Mouse (Mus musculus) hindbrain, embryonic 11.5 days (tissue): Measurements from ENCODE around the gene Morn1. TPM values are rescaled to one million over a fixed set of nuclear protein-coding genes. Genes with fewer than 3 reads are reported as not detected.

ENCODE experiments used
- ATAC-seq: fragments of 200-750 bp; cut with Nextera tagmentation; 2 replicates; pipeline ENCODE4 v1.8.0; 2017; ENCODE audit warnings: mild to moderate bottlenecking, moderate TSS enrichment, moderate library complexity; ENCODE audit not compliant: low FRiP score
- DNase-seq: peaks from one replicate; pipeline ENCODE4 v3.0.0-alpha.2; 2015; ENCODE audit warnings: low spot score
- H3K27ac ChIP-seq: fragments of 300-500 bp; sonication (generic); 2 replicates; pipeline ENCODE4 v1.5.1; 2014; ENCODE audit warnings: mild to moderate bottlenecking, low read depth, low read length
- H3K27me3 ChIP-seq: fragments of 300-500 bp; sonication (generic); 2 replicates; pipeline ENCODE4 v1.6.1; 2014; ENCODE audit warnings: mild to moderate bottlenecking, low read length, moderate library complexity, mixed read lengths; ENCODE audit not compliant: control insufficient read depth, insufficient read depth
- H3K36me3 ChIP-seq: fragments of 300-500 bp; sonication (generic); 2 replicates; pipeline ENCODE4 v1.6.1; 2014; ENCODE audit warnings: mild to moderate bottlenecking, low read length, moderate library complexity, mixed read lengths; ENCODE audit not compliant: control insufficient read depth, insufficient read depth
- H3K4me1 ChIP-seq: fragments of 300-500 bp; sonication (generic); replicated peaks from 2 replicates; pipeline ENCODE4 v1.6.1; 2014; ENCODE audit warnings: low read length, mixed read lengths; ENCODE audit not compliant: control insufficient read depth, insufficient read depth
- H3K4me2 ChIP-seq: fragments of 300-500 bp; sonication (generic); replicated peaks from 2 replicates; pipeline ENCODE4 v1.6.1; 2014; ENCODE audit warnings: mild to moderate bottlenecking, low read depth, low read length
- H3K4me3 ChIP-seq: fragments of 300-500 bp; sonication (generic); 2 replicates; pipeline ENCODE4 v1.5.1; 2014; ENCODE audit warnings: low read depth, low read length
- H3K9ac ChIP-seq: fragments of 300-500 bp; sonication (generic); 2 replicates; pipeline ENCODE4 v1.6.1; 2014; ENCODE audit warnings: low read depth, low read length
- H3K9me3 ChIP-seq: fragments of 300-500 bp; sonication (generic); 2 replicates; pipeline ENCODE4 v1.6.1; 2016; ENCODE audit warnings: low read length; ENCODE audit not compliant: control insufficient read depth
- WGBS: fragments of 180-500 bp; shearing (Covaris S2); extraction: QIAGEN DNeasy Blood & Tissue Kit; methylation state at CpG from one replicate; pipeline ENCODE4 v1.1.7; 2014; 5-methylcytosine and 5-hydroxymethylcytosine counted together
- polyA plus RNA-seq: library from polyadenylated mRNA; unstranded; fragments of >200 nt; fragmentation: Nextera tagmentation; extraction: Ambion mirVana; gene quantifications from 2 replicates; pipeline ENCODE4 v1.2.1, GENCODE M21; 2014

The Morn1 gene
- polyA plus RNA-seq, 1 experiment from 2014 or later, result 3.3 TPM

DNA sequence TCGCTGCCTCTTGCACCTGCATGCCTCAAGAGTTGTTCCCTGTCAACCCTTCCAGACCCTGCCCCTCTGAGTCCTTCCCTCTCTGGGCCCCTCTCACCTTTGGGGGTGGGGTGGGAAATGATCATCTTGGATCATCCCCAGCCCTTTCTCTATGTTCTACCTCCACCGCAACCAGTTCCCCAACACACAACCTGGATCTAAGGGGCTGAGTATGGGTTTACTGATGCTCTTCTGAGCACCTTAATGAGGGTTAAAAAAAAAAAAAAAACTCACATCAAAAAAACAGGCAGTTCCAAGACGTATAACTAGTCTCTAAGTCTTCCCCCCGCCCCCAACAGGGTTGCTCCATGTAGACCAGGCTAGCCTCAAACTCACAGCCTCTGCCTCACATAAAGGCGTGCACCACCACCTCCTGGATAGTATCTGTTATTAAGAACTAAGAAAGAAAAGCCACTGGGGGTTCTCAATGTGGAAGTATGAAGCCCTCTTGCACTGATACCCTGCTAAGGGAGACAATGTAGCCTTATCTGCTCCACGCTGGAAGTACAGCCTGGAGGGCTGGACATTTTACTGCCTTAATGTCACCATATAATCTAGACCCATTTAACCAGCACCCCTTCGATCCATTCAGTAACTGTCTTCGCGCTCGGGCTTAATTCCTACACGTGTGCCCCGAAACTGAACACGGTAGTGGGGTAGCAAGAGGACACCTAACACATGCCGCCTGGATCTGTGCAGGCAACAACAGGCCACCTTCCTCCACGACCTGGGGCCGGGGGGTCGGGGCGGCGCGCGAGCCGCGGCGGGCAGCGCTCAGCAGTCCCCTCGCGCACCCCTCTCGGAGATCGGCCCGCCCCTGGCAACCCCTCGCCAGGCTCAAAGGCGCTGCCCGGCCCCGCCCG, 920 bp upstream of the Morn1 start:
- peak overlapping the region; percentile 92 for H3K27ac ChIP-seq
- no peak for DNase-seq
- H3K4me3 ChIP-seq, result peak overlapping the region; percentile 98
- 9% methylated on average over 25 of the region's 35 CpGs for WGBS
- peak overlapping the region; percentile 85 for H3K4me2 ChIP-seq
- H3K9ac ChIP-seq, result peak overlapping the region; percentile 90
- peaks cover 5% of the 10 kb centered on the region; the same call in 1 of the 2 replicates for H3K36me3 ChIP-seq
- H3K9me3 ChIP-seq, result no peaks in the 10 kb centered on the region
- ATAC-seq, result no peak; the same call in none of the 2 replicates
- no peaks in the 10 kb centered on the region for H3K27me3 ChIP-seq
- H3K4me1 ChIP-seq, result peaks cover 5% of the 10 kb centered on the region

DNA sequence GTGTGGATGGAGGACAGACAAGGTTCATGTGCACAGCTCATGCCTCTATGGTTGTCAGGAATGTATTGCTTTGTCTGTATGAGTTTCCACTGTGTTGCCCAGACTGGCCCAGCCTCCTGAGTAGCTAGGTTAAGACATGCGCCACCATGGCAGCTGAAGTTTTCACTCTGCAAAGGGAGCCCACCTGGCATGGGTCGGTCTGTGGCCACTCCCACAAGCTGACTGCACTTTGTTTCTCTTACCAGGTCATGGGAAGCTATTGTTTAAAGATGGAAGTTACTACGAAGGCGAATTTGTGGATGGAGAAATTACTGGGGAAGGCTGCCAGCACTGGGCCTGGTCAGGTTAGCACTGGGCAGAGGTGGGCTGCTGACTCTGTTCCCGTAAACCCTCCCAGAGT, 2.9 kb downstream of the Morn1 start:
- H3K27ac ChIP-seq, result no peak overlapping the region
- H3K27me3 ChIP-seq, result no peaks in the 10 kb centered on the region
- no peak overlapping the region for H3K4me2 ChIP-seq
- H3K4me3 ChIP-seq, result no peak overlapping the region
- no peak for DNase-seq
- ATAC-seq, result no peak
- no peaks in the 10 kb centered on the region for H3K9me3 ChIP-seq
- 95% methylated on average over 5 of the region's 5 CpGs for WGBS
- H3K36me3 ChIP-seq, result no peaks in the 10 kb centered on the region
- peaks cover 5% of the 10 kb centered on the region for H3K4me1 ChIP-seq
- H3K9ac ChIP-seq, result no peak overlapping the region

DNA sequence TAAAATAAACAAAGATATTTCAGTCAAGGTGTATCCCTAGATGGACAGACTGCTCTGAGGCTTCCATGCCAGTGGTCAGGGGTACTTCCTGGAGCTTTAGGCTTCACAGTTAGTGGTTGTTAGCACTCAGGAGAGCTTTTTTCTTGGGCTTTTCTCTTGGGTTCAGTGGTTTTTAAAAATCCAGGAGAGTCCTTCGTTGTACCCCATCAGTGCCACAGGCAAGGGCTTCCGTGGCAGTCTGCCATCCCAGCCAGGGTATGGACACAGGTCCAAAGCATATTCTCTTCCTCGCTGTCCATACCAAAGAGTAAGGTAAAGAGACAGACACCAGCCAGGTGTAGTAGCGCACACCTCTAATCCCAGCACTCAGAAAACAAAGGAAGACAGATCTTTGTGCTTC, 3.8 kb downstream of the Morn1 start:
- Histone ChIP-seq H3K36me3 (no peaks in the 10 kb centered on the region), H3K9ac (no peak overlapping the region), H3K4me2 (no peak overlapping the region), H3K27me3 (no peaks in the 10 kb centered on the region), H3K4me1 (peaks cover 1% of the 10 kb centered on the region; the same call in 1 of the 2 replicates), H3K27ac (no peak overlapping the region), H3K9me3 (no peaks in the 10 kb centered on the region), H3K4me3 (no peak overlapping the region)
- DNase-seq, result no peak
- no peak for ATAC-seq
- WGBS, result 93% methylated on average over 4 of the region's 4 CpGs

DNA sequence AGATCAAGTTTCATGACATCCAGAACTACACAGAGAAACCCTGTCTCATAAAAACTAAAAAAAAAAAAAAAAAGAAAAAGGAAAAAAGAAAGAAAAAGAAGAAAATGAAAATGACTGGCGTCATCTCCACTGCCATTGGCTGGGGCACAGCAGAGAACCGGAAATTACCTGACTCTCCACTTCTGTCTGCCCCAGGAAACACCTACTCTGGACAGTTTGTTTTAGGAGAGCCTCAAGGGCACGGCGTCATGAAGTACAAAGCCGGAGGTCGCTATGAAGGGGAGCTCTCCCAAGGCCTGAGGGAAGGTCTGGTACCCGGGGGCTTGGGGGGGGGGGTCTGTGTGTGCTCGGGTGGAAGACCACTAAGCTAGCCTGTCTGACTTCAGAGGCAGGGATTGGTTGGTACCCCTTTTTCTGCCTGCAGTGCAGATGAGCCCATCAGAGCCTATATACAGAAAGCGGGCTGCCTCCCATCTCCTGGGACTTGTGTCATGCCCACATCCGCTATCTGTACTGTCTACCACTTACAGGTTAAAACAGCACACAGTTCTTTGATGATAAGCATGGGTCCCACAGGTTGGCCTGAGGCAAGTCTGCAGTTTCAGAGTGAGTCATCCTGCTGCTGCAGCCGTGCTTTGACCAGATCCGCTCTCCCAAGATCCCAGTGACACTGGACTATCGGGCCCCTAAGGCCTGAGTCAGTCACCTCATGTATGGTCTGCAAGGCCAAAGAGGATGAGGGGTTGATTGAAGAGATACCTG, 4.5 kb downstream of the Morn1 start:
- Histone ChIP-seq H3K9ac (no peak overlapping the region), H3K4me2 (no peak overlapping the region), H3K36me3 (no peaks in the 10 kb centered on the region), H3K27me3 (no peaks in the 10 kb centered on the region), H3K4me1 (no peaks in the 10 kb centered on the region), H3K4me3 (no peak overlapping the region), H3K27ac (no peak overlapping the region), H3K9me3 (no peaks in the 10 kb centered on the region)
- no peak for ATAC-seq
- WGBS, result 93% methylated on average over 13 of the region's 13 CpGs
- no peak for DNase-seq

DNA sequence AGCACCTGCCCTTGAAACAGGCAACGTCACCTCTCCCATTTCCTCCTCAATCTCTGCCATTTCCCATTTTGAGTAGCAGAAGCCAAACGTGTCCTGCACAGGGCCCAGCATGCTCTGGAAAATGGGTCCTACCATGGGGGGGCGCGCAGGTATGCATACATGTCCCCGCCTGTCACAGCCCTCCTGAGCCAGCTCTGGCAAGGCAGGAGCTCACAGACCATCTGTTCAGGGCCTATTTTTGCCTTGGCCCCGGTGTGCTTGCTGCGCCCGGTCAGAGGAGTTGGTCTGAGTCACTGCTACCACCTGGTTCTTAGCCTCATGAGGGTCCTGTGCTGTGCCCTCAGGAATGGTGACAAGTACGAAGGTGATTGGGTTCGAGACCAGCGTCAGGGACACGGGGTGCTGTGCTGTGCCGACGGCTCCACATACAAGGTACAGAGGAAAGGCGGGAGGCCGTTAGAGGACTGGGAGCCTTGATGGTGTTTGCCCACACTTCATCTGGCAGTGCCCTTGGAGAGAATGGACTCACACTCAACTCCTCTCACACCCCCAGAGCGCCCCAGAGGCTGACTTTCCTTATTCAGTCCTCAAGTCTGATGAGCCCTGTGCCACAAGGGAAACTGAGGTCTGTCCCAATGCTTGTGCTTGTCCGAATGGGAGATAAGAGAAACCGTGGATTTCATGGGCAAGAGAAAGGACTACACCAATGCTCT, 6.5 kb downstream of the Morn1 start:
- H3K4me3 ChIP-seq, result no peak overlapping the region

DNA sequence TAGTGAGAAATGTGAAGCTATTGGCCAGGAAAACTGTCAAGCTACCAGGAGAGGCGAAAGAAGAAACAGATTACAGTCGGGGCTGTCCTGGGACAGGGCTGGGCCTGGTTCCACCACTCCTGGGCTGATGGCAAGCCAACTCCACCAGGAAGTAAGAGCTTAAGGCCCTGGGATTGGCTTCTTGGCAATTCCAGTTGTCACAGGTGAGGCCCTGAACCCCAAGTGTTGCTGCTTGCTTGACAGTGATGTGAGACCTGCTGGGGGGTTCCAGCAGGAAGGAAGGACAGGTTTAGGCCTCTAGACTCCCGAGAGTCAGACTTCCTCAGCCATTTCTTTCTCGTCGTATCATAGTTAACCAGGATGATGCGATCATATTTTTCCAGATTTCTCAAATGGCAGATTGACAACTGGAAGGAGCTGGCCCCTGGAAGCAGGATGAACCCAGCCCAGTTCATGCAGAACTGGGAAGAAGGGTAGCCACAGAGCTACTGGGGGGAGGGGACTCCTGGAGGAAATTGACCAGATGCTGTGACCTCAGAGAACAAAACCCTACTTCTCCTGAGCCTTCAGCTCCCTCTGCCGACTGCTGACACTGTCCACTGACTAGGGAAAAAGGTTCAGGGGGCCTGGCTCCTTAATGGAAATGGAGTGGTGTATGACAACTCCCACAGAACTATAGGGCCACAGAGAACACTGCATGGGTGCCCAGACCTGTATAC, 7.2 kb downstream of the Morn1 start:
- no peaks in the 10 kb centered on the region for H3K9me3 ChIP-seq
- DNase-seq (no peak), ATAC-seq (no peak)
- H3K4me2 ChIP-seq, result no peak overlapping the region
- H3K36me3 ChIP-seq, result no peaks in the 10 kb centered on the region
- 82% methylated on average over 7 of the region's 7 CpGs for WGBS
- no peaks in the 10 kb centered on the region for H3K27me3 ChIP-seq
- no peaks in the 10 kb centered on the region for H3K4me1 ChIP-seq
- H3K4me3 ChIP-seq, result no peak overlapping the region
- H3K27ac ChIP-seq, result no peak overlapping the region
- H3K9ac ChIP-seq, result no peak overlapping the region

More for the DNA sequence above, 6.5 kb downstream of the Morn1 start:
- no peak overlapping the region for H3K27ac ChIP-seq
- H3K36me3 ChIP-seq, result no peaks in the 10 kb centered on the region
- no peaks in the 10 kb centered on the region for H3K27me3 ChIP-seq
- H3K9ac ChIP-seq, result no peak overlapping the region
- H3K4me2 ChIP-seq, result no peak overlapping the region
- no peak for DNase-seq
- 93% methylated on average over 19 of the region's 19 CpGs for WGBS
- H3K9me3 ChIP-seq, result no peaks in the 10 kb centered on the region
- H3K4me1 ChIP-seq, result no peaks in the 10 kb centered on the region
- ATAC-seq, result no peak

DNA sequence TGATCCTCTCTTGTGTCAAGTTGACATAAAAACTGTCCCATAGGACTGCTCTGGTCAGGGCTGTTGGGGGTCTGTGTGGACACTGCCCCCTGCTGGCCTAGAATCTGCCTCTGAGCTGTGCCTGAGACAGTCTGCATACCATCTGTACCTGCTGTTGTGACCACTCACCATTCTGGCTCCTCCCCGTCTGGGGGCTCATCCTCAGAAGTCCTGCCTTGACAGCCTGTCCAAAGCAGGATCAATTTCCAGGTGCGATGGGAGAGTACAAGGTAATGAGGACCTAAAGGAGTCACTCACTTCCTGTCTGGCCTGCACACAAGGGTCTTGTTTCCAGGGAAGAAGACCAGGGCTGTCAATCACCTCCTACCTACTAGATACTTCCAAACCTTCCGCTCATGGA, 8.2 kb downstream of the Morn1 start:
- Histone ChIP-seq H3K4me2 (no peak overlapping the region), H3K4me3 (no peak overlapping the region), H3K36me3 (no peaks in the 10 kb centered on the region), H3K27me3 (no peaks in the 10 kb centered on the region), H3K4me1 (no peaks in the 10 kb centered on the region; the same call in 1 of the 2 replicates), H3K9me3 (no peaks in the 10 kb centered on the region), H3K9ac (no peak overlapping the region), H3K27ac (no peak overlapping the region)
- DNase-seq, result peak; percentile 72
- peak; percentile 55 for ATAC-seq
- WGBS, result 78% methylated on average over 3 of the region's 3 CpGs

DNA sequence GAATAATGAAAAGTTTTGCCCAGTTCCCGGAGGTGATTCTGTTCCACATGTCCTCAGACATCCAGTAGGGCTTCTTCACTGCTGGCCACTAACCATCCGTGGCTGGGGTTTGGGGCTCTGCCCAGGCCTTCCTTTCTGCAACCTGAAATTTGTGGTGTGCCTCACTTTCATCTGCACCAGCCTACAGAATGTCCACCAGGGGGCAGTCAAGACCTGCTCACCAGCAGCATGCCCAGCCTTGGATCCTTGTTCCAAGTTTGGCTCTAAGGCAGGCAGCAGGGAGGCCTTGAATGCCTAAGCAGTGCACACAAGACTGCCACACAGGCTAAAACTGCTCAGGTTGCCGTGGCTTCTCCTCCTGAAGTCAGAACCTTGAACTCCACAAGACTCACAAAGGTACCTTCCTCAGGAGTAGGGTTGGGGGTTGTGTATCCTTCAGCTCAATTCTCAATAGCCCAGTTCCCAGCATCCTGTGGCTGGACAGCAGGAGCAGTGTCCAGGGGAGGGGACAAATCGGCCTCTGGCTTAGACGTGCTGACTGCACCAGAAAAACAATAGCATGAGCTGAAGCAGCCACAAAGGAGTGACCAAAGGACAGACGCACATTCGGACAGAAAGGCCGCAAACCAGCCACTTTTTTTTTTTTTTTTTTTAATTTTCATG, 9.0 kb downstream of the Morn1 start:
- Histone ChIP-seq H3K27ac (no peak overlapping the region), H3K4me3 (no peak overlapping the region), H3K9ac (no peak overlapping the region), H3K4me2 (no peak overlapping the region), H3K36me3 (no peaks in the 10 kb centered on the region), H3K4me1 (no peaks in the 10 kb centered on the region; the same call in 1 of the 2 replicates), H3K27me3 (no peaks in the 10 kb centered on the region), H3K9me3 (no peaks in the 10 kb centered on the region)
- ATAC-seq (peak; percentile 67), DNase-seq (peak; percentile 90)
- 37% methylated on average over 8 of the region's 8 CpGs for WGBS
